Mouse (Mus musculus): ENCODE measurements around the gene Alkbh7. TPM values are rescaled to one million over a fixed set of nuclear protein-coding genes. Genes with fewer than 3 reads are reported as not detected.

Gene Alkbh7
- total and polyA plus RNA-seq, 2 experiments from 2014 or later, result 44.2 to 56.4 TPM

DNA sequence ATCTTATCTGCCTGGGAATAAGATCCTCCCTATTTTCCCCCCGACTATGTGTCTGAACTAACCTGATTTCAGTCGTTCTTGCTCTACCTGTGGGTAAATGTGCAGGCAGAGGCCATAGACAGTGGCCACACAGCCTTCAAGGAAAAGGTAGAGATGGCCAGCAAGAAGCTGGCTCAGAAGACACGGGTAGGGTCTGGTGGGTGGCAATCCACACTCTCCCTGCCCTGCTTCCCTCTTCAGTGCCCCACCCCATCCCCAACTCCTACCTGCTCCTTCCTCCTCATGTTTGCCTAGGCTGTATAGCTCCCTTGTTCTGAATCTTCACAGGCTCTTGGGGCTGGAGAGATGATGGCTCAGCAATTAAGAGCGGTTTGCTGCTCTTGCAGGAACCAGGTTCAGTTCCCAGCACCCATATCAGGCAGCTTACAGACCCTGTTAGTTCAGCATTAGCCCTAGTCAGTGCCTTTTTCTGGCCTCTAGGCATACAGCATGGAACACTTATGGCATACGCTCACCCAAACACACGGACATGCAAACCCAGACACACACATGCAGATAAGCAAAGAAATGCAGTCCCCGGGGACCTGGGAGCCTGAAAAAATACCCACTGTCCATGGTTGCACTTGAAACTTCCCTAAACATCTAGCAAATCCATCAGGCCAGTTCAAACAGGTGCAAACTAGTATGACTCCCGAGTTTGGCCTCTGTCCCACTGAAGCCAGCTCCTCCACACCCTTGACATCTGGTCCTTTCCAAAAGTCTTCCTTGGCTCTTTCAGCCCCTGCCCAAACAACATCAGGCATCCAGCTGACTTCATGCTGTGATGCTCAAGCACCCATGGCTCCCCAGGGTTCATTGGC lies 20.4 kb upstream of the Alkbh7 start:
- 78% methylated on average over 8 of the region's 8 CpGs for WGBS
- Histone ChIP-seq H3K36me3 (ENCODE audit: insufficient read depth) (no peaks in the 10 kb centered on the region), H3K4me1 (ENCODE audit: insufficient read depth) (no peaks in the 10 kb centered on the region), H3K4me2 (ENCODE audit: low read depth) (no peak overlapping the region), H3K27ac (ENCODE audit: low read depth, low read length) (no peak overlapping the region), H3K9ac (no peak overlapping the region), H3K4me3 (ENCODE audit: low read depth, low read length) (no peak overlapping the region), H3K27me3 (ENCODE audit: insufficient read depth, low read length) (no peaks in the 10 kb centered on the region), H3K9me3 (ENCODE audit: low read length) (no peaks in the 10 kb centered on the region)
- TF ChIP-seq CTCF (IDR thresholded peaks at IDR 0.05; ENCODE audit: low read depth), result no peak
- DNase-seq, result no peak
- no peak for ATAC-seq

DNA sequence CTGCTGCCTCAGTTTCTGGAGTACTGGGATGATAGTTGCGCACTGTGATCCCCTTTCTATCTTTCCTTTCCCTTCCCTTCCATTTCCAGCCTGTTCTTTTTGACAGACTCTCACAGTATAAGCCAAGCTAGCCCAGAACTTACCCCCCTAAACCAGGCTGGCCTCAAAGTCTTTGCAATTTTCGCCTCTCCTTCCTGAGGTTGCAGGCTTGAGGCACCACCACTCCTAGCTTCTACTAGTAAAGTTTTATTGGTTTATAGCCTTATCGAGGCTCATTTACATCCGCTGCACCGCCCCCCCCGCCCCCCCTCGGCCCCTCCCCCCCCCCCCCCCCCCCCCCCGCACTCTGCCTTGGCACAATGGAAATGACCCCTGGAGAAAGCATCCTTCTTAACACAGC lies 17.6 kb upstream of the Alkbh7 start:
- no peak for TF ChIP-seq CTCF (IDR thresholded peaks at IDR 0.05; ENCODE audit: low read depth)
- ATAC-seq, result no peak
- WGBS, result 60% methylated on average over 4 of the region's 8 CpGs
- no peaks in the 10 kb centered on the region for H3K4me1 ChIP-seq (ENCODE audit: insufficient read depth)
- H3K36me3 ChIP-seq (ENCODE audit: insufficient read depth), result no peaks in the 10 kb centered on the region
- H3K4me3 ChIP-seq (ENCODE audit: low read depth, low read length), result no peak overlapping the region
- no peak overlapping the region for H3K27ac ChIP-seq (ENCODE audit: low read depth, low read length)
- no peak overlapping the region for H3K4me2 ChIP-seq (ENCODE audit: low read depth)
- H3K9ac ChIP-seq, result no peak overlapping the region
- H3K9me3 ChIP-seq (ENCODE audit: low read length), result no peaks in the 10 kb centered on the region
- no peaks in the 10 kb centered on the region for H3K27me3 ChIP-seq (ENCODE audit: insufficient read depth, low read length)
- DNase-seq, result no peak

DNA sequence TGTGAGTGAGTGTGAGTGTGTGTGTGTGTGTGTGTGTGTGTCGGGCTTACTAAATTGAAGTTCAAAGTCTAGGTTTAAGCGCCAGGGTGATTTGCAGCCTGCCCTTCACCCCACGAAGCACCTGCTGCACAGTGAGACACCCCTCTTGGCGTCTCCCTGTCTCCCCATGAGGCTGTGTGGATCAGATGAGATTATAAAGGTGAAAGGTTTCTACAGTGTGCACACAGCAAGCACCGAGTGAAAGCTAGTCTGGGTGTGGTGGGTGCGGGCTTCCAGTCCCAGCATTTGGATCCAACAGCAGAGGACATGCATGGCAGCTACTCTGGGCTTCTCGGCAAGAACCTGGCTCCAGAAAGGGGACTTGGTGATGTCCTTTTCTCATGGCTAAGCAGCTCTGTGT lies 16.1 kb upstream of the Alkbh7 start:
- no peaks in the 10 kb centered on the region for H3K36me3 ChIP-seq (ENCODE audit: insufficient read depth)
- ATAC-seq (no peak), DNase-seq (no peak)
- H3K4me1 ChIP-seq (ENCODE audit: insufficient read depth), result no peaks in the 10 kb centered on the region
- no peaks in the 10 kb centered on the region for H3K9me3 ChIP-seq (ENCODE audit: low read length)
- H3K4me3 ChIP-seq (ENCODE audit: low read depth, low read length), result no peak overlapping the region
- H3K27me3 ChIP-seq (ENCODE audit: insufficient read depth, low read length), result no peaks in the 10 kb centered on the region
- H3K27ac ChIP-seq (ENCODE audit: low read depth, low read length), result no peak overlapping the region
- H3K4me2 ChIP-seq (ENCODE audit: low read depth), result no peak overlapping the region
- TF ChIP-seq CTCF (IDR thresholded peaks at IDR 0.05; ENCODE audit: low read depth), result no peak
- no peak overlapping the region for H3K9ac ChIP-seq
- WGBS, result 80% methylated on average over 7 of the region's 7 CpGs

DNA sequence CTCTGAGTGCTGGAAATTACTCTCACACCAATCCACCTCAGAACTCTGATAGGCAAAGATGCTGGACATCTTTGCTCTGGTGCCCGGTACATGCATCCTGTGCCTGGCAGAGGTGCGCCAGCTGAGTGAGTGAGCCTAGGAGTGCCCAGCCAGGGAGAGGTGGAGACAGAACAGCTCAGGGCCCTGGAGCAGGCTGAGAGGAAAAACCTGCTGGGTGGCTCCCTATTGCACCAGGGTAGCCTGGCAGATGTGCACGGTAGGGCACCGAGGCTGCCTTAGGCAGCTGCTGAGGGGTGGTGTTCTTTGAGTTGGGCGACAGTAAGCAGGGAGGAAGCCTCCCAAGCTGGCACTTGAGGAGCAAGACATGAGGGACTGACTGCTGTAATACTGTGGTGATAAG lies 15.1 kb upstream of the Alkbh7 start, which contains the start of gene Acer1:
Acer1 (minus strand) TSS at position 114 of the 400 bp plus-strand sequence.
- Histone ChIP-seq H3K27me3 (ENCODE audit: insufficient read depth, low read length) (no peaks in the 10 kb centered on the region), H3K36me3 (ENCODE audit: insufficient read depth) (no peaks in the 10 kb centered on the region), H3K4me2 (ENCODE audit: low read depth) (no peak within 1 kb of the TSS), H3K9me3 (ENCODE audit: low read length) (no peaks in the 10 kb centered on the region), H3K4me1 (ENCODE audit: insufficient read depth) (no peaks in the 10 kb centered on the region), H3K27ac (ENCODE audit: low read depth, low read length) (no peak within 1 kb of the TSS), H3K9ac (no peak within 1 kb of the TSS), H3K4me3 (ENCODE audit: low read depth, low read length) (no peak within 1 kb of the TSS)
- WGBS, result 87% methylated on average over 5 of the region's 5 CpGs
- TF ChIP-seq CTCF (IDR thresholded peaks at IDR 0.05; ENCODE audit: low read depth), result no peak
- DNase-seq (no peak), ATAC-seq (no peak; the same call in 1 of the 2 replicates)

DNA sequence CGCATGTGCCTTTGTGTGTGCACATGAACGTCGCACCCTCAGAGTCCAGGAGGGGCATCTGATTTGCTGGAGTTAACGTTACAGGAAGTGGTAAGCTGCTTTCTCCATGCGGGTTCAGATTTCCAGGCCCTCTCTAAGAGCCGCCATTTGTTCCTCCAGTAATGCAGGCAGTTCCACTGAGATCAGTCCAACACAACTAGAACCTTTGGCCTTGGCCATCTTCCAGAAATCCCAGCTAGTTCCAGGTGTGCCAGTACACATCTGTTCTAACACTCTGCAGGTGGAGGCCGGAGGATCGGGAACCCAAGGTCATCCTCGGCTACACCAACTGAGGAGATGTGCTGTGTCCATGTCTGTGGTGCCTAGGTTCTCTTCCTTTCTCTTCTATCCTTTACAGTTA lies 12.3 kb upstream of the Alkbh7 start:
- Histone ChIP-seq H3K9ac (no peak overlapping the region), H3K27me3 (ENCODE audit: insufficient read depth, low read length) (no peaks in the 10 kb centered on the region), H3K4me2 (ENCODE audit: low read depth) (no peak overlapping the region), H3K27ac (ENCODE audit: low read depth, low read length) (no peak overlapping the region), H3K4me3 (ENCODE audit: low read depth, low read length) (no peak overlapping the region), H3K36me3 (ENCODE audit: insufficient read depth) (no peaks in the 10 kb centered on the region), H3K9me3 (ENCODE audit: low read length) (no peaks in the 10 kb centered on the region), H3K4me1 (ENCODE audit: insufficient read depth) (no peaks in the 10 kb centered on the region)
- no peak for DNase-seq
- 84% methylated on average over 9 of the region's 9 CpGs for WGBS
- no peak for TF ChIP-seq CTCF (IDR thresholded peaks at IDR 0.05; ENCODE audit: low read depth)
- no peak for ATAC-seq

DNA sequence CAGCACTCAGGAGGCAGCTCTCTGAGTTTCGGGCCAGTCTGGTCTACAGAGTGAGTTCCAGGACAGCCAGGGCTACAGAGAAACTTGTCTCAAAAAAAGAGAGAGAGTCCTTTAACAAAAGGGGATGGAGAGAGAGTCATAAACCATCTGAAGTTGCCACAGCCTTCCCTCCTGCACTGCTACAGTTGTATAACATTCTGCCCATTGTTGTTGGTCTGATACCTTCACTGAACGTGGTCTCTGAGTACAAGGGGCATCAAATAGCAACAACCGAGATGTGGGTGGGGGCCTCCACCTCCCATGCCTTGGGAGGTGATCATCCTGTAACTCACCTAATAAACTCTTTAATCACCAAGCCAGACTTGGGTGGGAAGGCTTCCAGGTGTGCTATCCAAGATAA lies 11.5 kb upstream of the Alkbh7 start:
- peaks cover under 1% of the 10 kb centered on the region; the same call in 1 of the 2 replicates for H3K4me1 ChIP-seq (ENCODE audit: insufficient read depth)
- no peaks in the 10 kb centered on the region for H3K27me3 ChIP-seq (ENCODE audit: insufficient read depth, low read length)
- no peak overlapping the region for H3K27ac ChIP-seq (ENCODE audit: low read depth, low read length)
- no peak for TF ChIP-seq CTCF (IDR thresholded peaks at IDR 0.05; ENCODE audit: low read depth)
- no peak overlapping the region for H3K4me2 ChIP-seq (ENCODE audit: low read depth)
- H3K9me3 ChIP-seq (ENCODE audit: low read length), result no peaks in the 10 kb centered on the region
- H3K9ac ChIP-seq, result no peak overlapping the region
- ATAC-seq, result no peak
- WGBS, result 83% methylated on average over 3 of the region's 3 CpGs
- DNase-seq, result no peak
- no peaks in the 10 kb centered on the region for H3K36me3 ChIP-seq (ENCODE audit: insufficient read depth)
- H3K4me3 ChIP-seq (ENCODE audit: low read depth, low read length), result no peak overlapping the region

DNA sequence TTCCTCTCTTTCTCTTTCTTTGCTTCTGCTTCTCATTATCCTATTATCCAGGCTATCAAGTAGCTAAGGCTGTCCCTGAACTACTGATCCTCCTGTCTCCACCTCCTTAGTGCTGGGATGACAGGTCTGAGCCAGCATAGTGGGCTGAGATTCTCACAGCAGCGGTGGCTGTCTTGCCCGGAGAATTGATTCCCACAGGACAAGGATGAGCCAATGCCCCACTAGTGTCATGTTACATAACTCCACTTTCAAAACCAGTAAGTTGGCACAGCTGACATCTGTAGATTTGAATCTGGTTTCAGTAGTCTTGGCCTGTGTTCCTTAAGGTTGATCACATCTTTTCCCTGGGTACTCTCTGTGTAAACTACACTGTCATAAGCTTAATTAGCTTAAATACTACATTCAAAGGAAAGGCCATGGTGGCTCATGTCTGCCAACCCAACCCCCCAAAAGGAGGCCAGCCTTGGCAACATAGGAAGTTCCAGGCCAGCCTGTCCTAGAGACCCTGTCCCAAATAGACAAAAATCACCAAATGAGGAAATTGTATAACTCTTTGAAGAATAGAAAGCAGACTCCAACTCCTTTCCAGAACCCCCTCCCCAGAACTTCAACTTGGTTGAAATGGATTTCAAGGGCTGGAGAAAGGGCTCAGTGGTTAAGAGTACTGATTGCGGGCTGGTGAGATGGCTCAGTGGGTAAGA lies 10.9 kb upstream of the Alkbh7 start:
- Histone ChIP-seq H3K27me3 (ENCODE audit: insufficient read depth, low read length) (no peaks in the 10 kb centered on the region), H3K4me3 (ENCODE audit: low read depth, low read length) (no peak overlapping the region), H3K4me1 (ENCODE audit: insufficient read depth) (peaks cover 6% of the 10 kb centered on the region; the same call in 1 of the 2 replicates), H3K27ac (ENCODE audit: low read depth, low read length) (no peak overlapping the region), H3K4me2 (ENCODE audit: low read depth) (no peak overlapping the region), H3K9me3 (ENCODE audit: low read length) (no peaks in the 10 kb centered on the region), H3K9ac (no peak overlapping the region), H3K36me3 (ENCODE audit: insufficient read depth) (no peaks in the 10 kb centered on the region)
- no peak for TF ChIP-seq CTCF (IDR thresholded peaks at IDR 0.05; ENCODE audit: low read depth)
- ATAC-seq (no peak), DNase-seq (no peak)
- whole genome bisulfite sequencing, result 87% methylated on average over 3 of the region's 3 CpGs
